Mouse (Mus musculus) gastrocnemius, adult 18-20 months (tissue): ENCODE results near the gene Gm20425. TPM values are rescaled to one million over a fixed set of nuclear protein-coding genes. Genes with fewer than 3 reads are reported as not detected.
A peak's percentile ranks its signal among the peaks of the same experiment; 100 is the strongest.

Experiments
- DNase-seq: peaks from one replicate; pipeline ENCODE4 v3.0.0; 2021; ENCODE audit warnings: low spot score
- long read RNA-seq, 2 experiments: library from polyadenylated mRNA; stranded (forward); transcript quantifications; one replicate each; pipeline ENCODE4 v2.0.0; 2021
- total RNA-seq, 2 experiments: library from RNA; stranded (reverse); gene quantifications; 2 replicates each; pipeline ENCODE4 v1.2.3; 2021

Gm20425 gene
- total RNA-seq = 1 to 10 TPM; 2.7 to 3.9 TPM
- long read RNA-seq, experiment 1 = 0 reads
- long read RNA-seq, experiment 2, partial matches to known transcripts = 1 of 1 reads
- long read RNA-seq, experiment 2, other reads (novel, unspliced or antisense) = 0 of 1 reads

DNA sequence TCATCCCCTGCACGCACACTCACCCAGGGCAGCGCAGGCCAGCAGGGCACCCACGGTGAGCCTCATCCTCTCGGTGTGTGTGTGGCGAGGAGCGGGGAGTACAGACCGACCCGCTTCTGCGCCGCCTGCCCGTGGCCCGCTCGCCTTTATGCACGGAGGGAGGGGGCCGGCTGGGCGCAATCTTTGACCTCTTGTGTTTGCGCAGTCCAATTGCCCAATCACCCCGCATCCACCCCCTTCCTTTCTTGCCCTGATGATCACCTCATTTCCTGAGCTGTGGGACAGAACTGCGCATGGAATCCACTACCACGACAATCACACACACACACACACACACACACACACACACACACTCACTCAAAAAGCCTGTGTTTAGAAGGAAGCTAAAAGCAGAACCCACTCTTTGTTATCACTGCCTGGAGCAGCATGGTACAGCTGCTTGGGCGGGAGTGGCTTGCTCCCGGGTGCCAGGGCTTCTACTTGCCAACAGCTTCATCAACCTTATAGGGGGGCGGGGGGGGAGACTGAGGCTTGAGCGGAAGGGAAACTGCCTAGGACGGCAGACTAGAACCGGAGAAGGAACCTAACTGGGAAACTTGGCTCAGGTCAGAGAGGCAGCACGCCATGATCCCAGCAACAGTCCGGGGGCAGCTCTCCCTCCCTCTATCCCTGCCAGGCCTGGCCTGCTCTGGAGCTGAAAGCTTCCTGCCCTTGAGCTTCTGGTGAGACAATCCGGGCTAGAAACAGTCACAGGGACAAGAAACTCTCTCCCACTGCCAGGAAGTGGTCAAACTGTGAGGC, at the start of gene Gm20425, which contains the start of gene Trf:
Gm20425 (minus strand) TSS at position 157 of the 801 bp plus-strand sequence.
Trf (minus strand) TSS at position 294 of the 801 bp plus-strand sequence.
- peak; percentile 15 for DNase-seq

DNA sequence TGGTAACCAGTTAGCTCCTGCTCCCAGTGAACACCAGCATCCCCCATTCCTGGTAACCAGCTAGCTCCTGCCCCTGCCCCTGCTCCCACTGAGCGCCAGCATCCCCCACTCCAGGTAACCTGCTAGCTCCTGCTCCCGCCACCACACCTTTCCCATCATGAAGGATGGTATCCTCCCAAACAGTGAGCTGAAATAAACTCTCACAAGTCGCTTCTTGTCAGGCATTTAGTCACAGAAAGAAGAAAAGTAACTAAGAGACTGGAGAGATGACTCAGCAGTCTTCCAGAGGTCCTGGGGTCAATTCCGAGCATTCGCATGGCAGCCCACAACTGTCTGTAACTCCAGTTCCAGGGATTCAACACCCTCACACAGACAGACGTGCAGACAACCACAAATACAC, 46.8 kb upstream of the Gm20425 start:
- DNase-seq = no peak

DNA sequence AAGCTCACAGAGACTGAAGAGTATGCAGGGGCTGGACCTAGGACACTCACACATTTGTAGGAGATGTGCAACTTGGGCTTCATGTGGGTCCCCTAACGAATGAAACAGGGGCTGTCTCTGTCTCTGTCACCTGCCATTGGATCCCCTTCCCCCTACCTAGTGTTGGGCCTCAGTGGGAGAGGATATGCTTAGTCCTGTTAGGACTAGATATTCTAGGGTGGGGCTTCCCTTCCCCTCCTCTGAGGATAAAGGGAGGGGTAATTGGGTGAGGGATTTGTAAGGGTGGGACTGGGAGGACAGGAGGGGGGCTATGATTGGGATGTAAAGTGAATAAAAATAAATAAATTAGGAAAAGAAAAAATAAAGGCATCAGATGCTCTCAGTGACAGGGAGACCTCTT, 45.6 kb upstream of the Gm20425 start:
- DNase-seq = no peak

DNA sequence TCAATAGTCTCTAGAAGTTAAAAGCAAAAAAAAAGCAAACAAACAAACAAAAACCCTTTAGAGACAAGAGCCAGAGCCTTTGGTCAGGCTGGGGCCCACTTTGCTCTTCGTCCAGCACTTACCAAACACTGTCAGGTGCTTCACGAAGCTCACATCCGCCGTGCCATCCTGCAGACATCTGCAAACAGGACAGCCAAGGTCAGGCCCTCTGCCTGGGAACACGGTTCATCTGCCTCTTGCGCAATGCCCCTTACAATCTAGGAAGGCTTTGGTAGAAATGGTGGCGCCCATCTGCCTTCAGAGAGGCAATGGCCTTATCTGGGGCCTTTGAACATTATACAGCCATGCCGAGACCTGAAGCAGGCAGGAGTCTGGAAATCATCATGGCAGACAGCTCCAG, 44.7 kb upstream of the Gm20425 start:
- DNase-seq = no peak

DNA sequence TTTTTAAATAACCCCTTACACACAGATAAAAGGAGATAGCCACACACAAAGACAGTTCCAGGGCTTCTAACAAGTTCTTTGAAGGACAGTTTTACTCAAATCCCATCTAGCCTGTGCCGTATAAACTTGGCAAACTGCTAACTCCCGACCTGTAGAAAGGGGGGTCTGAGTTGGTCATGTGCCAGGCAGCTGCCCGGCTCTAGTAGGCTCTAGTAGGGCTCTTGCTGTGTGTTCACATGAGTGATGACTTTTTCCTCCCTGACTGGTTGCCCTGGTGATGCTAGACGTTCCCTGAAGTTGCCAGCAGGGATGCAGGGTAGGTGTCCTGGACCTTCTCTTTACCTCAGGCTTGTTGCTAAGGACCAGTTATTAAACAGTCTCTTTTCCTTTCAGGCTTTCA, 41.0 kb upstream of the Gm20425 start:
- no peak for DNase-seq

DNA sequence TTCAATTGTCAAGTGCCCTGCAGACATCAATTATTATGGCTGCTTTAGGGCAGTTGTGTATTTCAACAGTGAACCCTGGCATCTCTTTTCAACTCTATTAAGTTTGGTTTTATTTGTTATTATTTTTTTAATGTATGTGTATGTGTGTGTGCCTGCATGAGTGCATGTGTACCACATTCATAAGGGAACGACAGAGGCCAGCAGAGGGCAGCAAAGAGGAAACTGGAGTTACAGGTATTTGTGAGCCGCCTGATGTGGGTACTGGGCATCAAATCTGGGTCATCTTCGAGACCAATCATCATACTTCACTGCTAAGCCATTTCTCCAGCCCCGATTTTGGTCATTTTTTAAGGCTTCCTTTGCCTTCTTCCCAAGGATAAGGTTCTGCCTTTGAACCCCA, 35.7 kb upstream of the Gm20425 start:
- DNase-seq = no peak

DNA sequence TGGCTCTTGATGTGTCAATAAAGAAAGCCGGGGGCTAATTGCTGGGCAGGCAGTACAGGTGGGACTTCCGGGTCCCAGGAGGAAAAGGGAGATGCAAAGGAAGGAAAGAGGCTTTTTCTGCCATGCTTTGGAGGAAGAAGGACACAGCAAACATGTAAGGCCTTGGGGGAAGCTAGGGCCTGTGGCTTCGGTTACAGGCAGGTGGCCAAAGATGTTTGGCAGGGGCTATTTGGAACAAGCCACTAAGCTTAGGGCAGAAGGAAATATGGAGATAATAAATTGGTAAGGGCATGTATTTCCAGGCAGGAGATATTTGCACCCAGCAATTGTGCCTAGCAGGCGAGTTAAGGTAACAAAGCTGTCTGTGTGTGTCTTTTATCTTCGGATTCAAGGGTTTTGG, 22.8 kb upstream of the Gm20425 start:
- no peak for DNase-seq

DNA sequence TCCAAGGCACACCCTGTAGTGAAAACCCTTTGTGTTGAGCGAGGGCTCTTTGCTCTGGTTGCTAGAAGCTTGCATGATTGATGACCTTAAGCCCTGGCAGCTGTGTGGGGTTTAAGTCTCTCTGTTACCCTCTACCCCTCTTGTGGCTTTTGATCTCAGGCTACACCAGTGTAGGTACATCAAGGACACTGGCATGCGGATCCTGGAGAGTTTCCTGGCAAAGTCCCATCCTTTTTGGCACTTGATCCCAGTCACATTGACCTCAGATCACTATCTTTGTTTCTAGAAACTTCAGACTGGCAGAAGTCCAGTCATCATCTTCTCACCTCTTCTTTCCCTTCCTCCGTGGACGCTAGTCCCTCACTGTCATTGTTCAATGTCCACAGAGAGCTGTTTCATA, 18.5 kb upstream of the Gm20425 start:
- no peak for DNase-seq

DNA sequence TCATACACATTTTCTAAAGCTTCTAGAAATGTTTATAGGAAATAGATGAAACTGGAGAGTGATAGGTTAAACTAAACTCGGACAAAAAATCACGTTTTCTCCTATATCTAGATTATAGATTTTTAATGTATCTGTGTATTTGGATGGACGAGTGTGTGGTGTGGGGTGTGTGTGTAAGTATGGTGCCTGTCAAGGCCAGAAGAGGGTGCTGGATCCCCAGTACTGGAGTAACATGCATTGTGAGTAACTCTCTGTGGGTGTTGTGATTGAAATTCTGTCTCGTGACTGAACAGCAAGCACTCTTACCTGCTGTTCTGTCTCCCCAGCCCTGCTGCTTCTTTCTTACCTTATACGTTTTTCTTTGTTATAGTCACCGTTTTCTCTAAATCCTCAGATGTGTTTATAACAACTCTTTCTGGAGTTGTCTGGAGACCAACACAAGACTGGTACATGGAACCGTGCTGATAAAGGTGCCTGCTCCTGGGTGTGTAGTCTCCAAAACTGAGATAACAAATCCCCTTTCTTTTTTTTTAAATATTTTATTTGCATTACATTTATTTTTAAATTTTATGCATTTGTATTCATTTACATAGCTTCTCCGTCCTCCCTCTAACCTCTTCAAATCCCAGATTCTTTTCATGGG, 16.5 kb upstream of the Gm20425 start:
- DNase-seq = no peak

DNA sequence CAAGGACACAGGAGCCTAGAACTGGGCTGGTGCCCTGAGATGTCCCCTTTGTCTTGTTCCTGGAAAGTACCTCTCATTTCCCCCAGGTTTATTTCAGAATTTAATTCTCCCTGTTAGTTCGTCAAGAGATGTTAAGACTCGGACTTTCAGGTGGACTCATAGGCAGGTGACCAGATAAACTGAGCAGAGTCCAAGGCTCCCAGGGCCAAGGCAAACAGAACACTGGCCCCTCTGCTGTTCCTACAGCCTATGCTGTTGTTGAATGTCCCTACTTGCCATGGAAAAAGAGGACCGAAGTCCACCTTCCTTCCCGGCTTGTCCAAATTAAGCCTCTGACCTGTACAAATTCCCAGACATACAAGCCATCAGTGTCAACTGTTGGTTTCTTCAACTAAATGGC, 13.5 kb upstream of the Gm20425 start:
- DNase-seq = no peak

DNA sequence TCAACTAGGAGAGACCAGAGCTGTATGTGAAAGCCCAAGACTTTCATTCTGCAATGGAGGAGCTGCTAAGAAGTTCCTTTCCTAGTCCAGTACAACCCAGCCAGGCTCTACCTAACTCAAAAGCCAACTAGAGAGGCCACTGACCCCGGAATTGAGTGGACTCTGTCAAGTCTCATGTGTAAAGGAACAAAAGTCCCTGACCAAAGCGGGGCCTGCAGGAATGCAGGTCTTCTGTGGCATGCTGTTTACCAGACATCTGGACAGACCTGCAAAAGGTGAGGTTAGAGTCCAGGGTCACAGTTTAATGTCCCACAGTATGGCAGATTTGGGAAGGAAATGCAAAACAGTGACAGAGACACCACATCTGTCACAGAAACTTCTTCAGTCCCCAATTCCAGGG, 11.1 kb upstream of the Gm20425 start:
- DNase-seq = no peak

DNA sequence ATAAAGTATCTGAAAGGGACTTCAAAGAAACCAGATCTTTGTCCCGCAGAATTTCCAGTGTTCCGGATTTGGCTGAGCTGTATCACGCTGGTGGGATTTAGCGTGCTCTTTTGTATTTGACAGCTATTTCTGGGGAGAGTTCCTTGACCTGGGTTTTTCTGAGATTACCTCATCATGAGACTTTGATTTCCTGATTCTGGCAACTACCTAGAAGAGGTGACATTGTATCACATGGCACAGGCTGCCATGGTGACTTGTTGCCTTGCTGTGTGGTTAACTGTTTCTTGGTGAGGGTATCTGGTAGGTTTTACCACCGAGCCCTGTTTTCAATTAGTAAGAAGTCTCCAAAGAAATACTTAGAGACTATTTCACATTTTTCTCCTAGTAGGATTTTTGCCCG, 9.4 kb upstream of the Gm20425 start:
- DNase-seq = no peak

DNA sequence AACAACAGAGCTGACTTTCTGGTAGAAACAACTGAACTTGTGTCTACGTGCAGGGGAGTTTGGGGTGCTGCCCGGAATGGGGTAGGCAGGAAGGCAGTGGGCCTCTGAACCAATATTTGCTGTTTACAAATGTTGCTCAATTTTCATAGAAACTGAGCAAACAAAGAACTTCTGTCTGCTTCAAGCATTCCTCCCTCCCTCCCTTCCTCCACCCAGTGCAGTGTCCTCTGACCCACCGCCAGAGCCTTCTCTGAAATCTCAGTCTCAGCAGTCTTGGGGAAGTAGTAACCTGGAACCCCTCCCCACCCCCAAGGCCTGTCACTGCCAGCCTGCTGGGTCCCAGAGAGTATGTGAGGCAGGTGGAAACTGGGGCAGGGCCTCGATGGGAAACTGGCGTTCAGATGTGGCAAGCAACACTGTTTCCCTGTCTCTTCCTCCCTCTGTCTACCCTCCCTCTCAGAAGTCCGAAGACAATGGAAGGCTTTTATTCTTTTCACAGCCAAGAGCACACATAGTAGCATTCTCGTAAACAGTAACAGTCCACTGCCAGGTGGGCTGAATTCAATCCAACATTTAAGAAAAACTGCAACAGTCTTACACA, 4.6 kb upstream of the Gm20425 start:
- DNase-seq = no peak

DNA sequence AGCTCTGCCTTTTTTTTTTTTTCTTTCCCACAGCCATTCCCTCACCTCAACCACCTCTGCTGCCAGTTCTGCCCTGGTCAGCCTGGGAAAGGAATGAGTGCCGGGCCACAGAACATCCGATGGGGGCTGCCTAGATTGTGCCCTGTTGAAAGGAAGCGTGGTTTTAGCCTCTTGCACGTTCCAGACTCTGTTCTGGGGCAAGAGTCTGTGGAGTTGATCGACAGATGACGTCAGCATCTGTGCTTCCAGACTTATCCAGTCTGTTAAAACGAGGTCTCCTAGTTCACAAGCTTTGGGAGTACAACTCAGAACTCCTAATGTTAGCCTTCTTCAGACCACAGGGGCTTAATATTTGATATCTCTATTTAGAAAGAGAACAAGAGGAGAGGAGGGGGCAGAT, 4.0 kb upstream of the Gm20425 start:
- DNase-seq = no peak

DNA sequence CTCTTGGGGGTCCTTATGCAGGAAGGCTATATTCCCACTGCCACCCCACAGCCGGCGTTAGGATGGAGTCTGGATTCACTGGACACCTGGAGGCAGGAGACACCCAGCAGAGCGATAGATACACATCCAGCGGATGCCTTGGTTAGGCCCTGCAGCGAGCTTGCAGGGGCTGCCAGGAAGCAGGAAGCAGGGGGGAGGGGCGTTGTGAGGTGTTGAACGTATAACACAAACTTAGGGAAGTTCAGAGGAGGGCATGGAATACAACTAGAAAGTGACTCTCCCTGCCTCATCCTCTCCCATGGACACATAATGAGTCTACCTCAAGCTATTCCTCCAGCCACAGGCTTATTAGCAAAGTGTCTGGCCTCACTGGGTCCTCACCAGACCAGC, 2.9 kb upstream of the Gm20425 start:
- no peak for DNase-seq

DNA sequence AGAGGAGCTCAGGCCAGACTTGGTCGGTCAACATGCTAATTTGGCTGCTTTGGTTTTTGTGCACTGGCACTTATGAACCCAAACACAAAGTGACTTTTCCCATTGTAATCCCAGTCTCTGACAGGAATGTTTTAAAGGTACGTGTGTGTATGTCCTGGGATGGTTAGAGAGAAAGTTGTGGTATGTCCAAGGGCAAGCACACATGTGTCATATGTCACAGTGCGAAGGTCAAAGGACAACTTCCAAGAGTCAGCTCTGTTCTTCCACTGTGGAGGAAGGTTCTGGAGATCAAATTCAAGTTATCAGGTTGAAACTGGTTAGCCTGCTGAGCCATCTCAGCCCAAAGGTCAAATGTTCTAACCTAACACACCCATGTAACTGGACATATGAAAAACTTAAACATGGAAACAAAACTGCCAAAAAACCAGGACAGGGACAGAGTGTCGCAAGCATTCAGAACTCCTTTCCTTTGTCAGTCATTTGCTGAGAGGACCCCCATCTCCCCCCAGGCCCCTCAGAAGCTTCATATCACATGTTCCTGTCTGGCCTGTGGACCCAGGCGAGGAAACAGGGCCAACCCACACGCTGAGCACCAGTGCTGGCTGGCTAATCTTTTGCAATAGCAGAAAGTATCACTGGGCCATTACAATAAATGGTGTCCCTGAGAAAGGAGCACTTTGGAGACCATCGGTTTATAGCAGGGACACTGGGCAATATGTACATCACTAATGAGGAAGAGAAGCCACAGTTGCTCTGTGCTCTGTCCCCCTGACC, 2.3 kb upstream of the Gm20425 start:
- DNase-seq = no peak

DNA sequence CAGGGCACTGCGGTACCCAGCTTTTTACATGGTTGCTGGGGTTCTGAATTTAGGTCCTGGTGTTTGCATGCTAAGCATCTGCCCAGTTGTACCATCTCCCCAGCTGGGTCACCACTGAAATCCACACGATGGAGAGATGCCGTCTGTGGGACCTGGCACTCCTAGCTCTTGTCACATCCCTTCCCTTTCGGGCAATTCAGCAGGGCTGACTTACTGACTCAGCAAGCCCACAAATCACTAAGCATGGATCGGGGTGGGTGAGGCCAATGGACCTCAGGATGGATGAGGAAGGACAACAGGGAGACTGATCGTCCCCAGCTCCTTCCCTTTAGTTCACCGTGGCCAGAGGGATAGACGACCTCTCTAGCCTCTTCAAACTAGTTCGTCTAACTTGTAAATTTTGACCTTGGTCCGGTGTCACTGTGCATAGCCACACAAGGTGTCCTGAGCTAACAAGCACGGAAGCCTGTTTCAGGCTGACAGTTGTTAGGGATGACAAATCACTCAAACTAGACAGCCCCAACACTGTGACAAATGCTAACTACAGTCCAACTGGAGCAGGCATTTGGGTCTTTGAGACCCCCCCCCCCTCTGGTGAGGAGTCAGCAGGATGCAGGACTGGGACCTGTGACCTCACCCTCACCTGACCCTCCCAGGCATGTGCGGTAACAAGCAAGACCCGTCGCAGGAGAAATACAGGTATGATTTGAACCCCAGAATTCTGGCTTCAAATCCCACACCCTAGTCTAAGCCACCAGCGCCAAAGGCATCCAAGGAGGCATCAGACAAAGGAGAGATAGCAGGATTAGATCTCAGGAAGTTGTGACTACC, 855 bp downstream of the Gm20425 start:
- no peak for DNase-seq

DNA sequence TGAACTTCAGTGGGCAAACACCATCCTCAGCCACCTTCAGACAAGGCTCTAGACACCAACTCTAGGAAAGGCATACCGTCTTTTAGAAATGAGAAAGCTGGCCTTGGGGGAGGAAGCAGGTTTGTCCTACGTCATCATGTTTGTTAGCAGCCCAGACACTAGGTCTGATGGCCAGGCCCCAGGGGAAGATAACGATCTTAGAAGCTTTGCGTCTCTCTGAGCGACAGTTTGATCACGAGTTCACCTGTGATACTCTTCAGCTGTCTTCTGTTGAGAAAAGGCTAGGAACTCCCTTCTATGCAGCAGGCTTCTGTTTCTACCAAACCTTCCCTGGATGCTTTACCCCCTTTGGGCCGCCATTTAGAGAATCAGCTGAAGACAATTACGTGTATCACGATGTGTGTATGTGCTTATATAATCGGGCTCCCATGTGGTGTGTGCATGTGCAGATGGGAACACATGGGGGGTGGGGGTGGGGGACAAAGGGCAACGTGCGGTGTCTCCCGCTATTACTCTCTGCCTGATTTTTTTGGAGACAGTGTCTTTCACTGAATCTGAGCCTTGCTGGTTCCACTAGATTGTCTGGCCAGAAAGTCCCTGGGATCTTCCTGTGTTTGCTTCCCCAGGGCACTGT, 1.6 kb downstream of the Gm20425 start:
- DNase-seq = no peak

DNA sequence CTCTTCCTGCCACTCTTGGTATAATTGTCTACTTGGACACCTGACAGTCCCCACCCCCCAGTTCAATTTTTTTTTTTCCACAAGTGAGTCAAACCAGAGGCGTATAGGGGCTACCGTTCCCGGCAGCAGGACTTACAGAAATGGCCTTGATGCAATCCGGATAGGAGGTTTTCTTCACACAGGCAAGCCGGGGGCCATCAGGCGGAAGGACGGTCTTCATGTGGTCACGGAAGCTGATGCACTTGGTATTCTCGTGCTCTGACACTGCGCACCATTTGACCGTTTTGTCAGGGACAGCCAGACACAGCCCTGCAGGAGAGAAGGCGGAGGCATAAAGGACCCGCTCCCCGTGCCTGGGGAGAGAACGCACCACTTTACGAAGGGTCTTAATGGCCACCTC, 2.3 kb downstream of the Gm20425 start:
- no peak for DNase-seq

DNA sequence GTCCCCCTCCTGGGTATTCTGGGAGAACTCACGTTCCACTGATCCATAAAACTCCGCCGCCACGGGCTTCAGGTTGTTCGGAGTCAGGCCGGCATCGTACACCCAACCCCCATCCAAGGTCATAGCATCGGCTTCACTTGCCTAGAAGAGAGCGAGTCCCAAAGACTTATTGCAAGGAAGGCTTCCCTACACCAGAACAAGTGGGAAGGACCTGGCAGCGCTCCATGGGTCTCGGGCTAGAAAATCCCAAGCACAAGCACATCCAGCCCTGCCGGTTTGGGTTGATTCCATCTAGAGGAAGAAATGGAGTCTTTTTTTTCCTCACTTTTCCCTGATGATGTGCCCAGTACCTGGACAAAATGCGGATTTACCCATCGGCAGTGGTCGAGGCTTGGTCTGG, 3.3 kb downstream of the Gm20425 start:
- no peak for DNase-seq
